Mouse (Mus musculus): ENCODE measurements at regions not wholly inside any gene's neighbourhood (a gene's known extent, or its start where the extent isn't known, plus 50 kb on each side); places are given as distances from the start of the nearest gene placed in this dataset.

DNA sequence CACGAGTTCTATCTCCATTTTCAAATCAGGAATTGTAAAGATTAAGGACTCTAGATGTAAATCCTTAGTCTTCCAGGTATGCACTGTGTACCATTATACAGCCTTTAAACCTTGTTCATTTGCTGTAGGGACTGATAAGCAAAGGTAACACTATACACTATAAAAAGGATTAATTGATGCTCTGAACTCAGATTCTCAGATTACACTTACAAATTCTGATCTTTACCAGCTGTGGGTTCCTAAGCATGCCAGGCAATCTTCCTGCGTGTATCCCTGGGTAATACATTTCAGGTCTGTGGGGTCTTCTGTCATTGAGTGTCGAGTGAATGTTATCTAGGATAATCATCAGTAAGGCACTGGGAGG, 860.7 kb downstream of the Galc start:
- TF ChIP-seq CTCF (IDR thresholded peaks at IDR 0.05; ENCODE audit: low read depth) (no peak), EP300 (IDR thresholded peaks at IDR 0.05; ENCODE audit: low read depth) (no peak)
